ENCODE assay signal across 7 mouse cellular contexts in genomic region chr6:3340928-3341327, GRCm38 (mm10). TPM values are rescaled to one million over a fixed set of nuclear protein-coding genes. Genes with fewer than 3 reads are reported as not detected.
A peak's percentile ranks its signal among the peaks of the same experiment; 100 is the strongest.
DNase-seq lines count a peak whose midpoint lies in the region; ATAC-seq and TF ChIP-seq lines count a peak whose summit lies in the region.
"Not testable (repeated sequence)": the region's sequence is repeated elsewhere in the genome, so short reads cannot be mapped to it uniquely, and the experiment has no call there.

No protein-coding gene starts in this region.

- H3K4me3 ChIP-seq in forebrain, postnatal 0 days (ENCODE audit: low read depth, low read length): peak overlapping the region; percentile 18
- H3K4me3 ChIP-seq in hindbrain, embryonic 13.5 days: peak overlapping the region; percentile 26
- H3K4me3 ChIP-seq in kidney, postnatal 0 days (replicated peaks; ENCODE audit: low read depth, low read length): peak overlapping the region; percentile 16
- peak overlapping the region in 1 of 2 experiments; percentile 39; a peak in 1 of 4 replicates for H3K4me3 ChIP-seq in liver, embryonic 14.5 days (ENCODE audit: insufficient read depth in 1 of 2, low read depth in 2 of 2, low read length in 2 of 2)
- peak overlapping the region; percentile 30; the same call in 1 of the 2 replicates for H3K4me3 ChIP-seq in midbrain, embryonic 10.5 days
- H3K4me3 ChIP-seq in neural tube, embryonic 15.5 days (replicated peaks): peak overlapping the region; percentile 22

- peak; percentile 5 for DNase-seq in embryo, embryonic 9.5 days (ENCODE audit: extremely low spot score)
- DNase-seq in forebrain, postnatal 0 days: peak; percentile 26
- peak; percentile 8 for DNase-seq in kidney, postnatal 0 days (ENCODE audit: low spot score)
- DNase-seq in liver, embryonic 14.5 days (ENCODE audit: low read depth in 3 of 3, low spot score in 3 of 3): not testable (repeated sequence)
- peak; percentile 17 for DNase-seq in midbrain, embryonic 10.5 days (ENCODE audit: low spot score)

- H3K27ac ChIP-seq in forebrain, postnatal 0 days (ENCODE audit: low read depth, low read length); hindbrain, embryonic 13.5 days; kidney, postnatal 0 days; liver, embryonic 14.5 days; midbrain, embryonic 10.5 days (replicated peaks); neural tube, embryonic 15.5 days (replicated peaks): not testable (repeated sequence)

- H3K36me3 ChIP-seq in forebrain, postnatal 0 days (ENCODE audit: insufficient read depth); hindbrain, embryonic 13.5 days; kidney, postnatal 0 days (ENCODE audit: insufficient read depth, low read length); liver, embryonic 14.5 days (replicated peaks; ENCODE audit: control insufficient read depth, insufficient read depth, low read depth); midbrain, embryonic 10.5 days; neural tube, embryonic 15.5 days: not testable (repeated sequence)

- not testable (repeated sequence) for TF ChIP-seq CTCF in forebrain, postnatal 0 days (IDR thresholded peaks at IDR 0.05; ENCODE audit: low read depth); kidney, postnatal 0 days (IDR thresholded peaks at IDR 0.05; ENCODE audit: low read depth); liver, embryonic 14.5 days (IDR thresholded peaks at IDR 0.05; ENCODE audit: low read depth)

- peak overlapping the region; percentile 43 for H3K4me2 ChIP-seq in forebrain, postnatal 0 days (ENCODE audit: low read depth)
- peak overlapping the region; percentile 46 for H3K4me2 ChIP-seq in hindbrain, embryonic 13.5 days
- H3K4me2 ChIP-seq in kidney, postnatal 0 days (ENCODE audit: low read length): peak overlapping the region; percentile 45
- peak overlapping the region; percentile 8; the same call in 1 of the 2 replicates for H3K4me2 ChIP-seq in liver, embryonic 14.5 days (ENCODE audit: low read depth)
- H3K4me2 ChIP-seq in neural tube, embryonic 15.5 days: peak overlapping the region; percentile 36

- not testable (repeated sequence) for H3K4me1 ChIP-seq in forebrain, postnatal 0 days (ENCODE audit: insufficient read depth); hindbrain, embryonic 13.5 days (replicated peaks); kidney, postnatal 0 days (replicated peaks; ENCODE audit: insufficient read depth, low read length); liver, embryonic 14.5 days (replicated peaks; ENCODE audit: control insufficient read depth in 2 of 2, insufficient read depth in 2 of 2, low read length in 1 of 2); midbrain, embryonic 10.5 days; neural tube, embryonic 15.5 days

- WGBS in forebrain, postnatal 0 days: 10% methylated on average over 10 of the region's 10 CpGs
- 25% methylated on average over 10 of the region's 10 CpGs for WGBS in hindbrain, embryonic 13.5 days
- 18% methylated on average over 10 of the region's 10 CpGs for whole genome bisulfite sequencing in kidney, postnatal 0 days
- WGBS in liver, embryonic 14.5 days (ENCODE audit: insufficient replicate concordance): 13% methylated on average over 10 of the region's 10 CpGs
- 28% methylated on average over 10 of the region's 10 CpGs for WGBS in midbrain, embryonic 10.5 days
- 34% methylated on average over 10 of the region's 10 CpGs for WGBS in neural tube, embryonic 15.5 days

- not testable (repeated sequence) for H3K27me3 ChIP-seq in forebrain, postnatal 0 days (ENCODE audit: insufficient read depth, low read length); hindbrain, embryonic 13.5 days; kidney, postnatal 0 days (ENCODE audit: insufficient read depth, low read length); liver, embryonic 14.5 days (ENCODE audit: control insufficient read depth, insufficient read depth, low read length); midbrain, embryonic 10.5 days (ENCODE audit: low read depth, poor library complexity, severe bottlenecking); neural tube, embryonic 15.5 days (replicated peaks)

- H3K9me3 ChIP-seq in forebrain, postnatal 0 days (ENCODE audit: low read length); hindbrain, embryonic 13.5 days; kidney, postnatal 0 days (replicated peaks; ENCODE audit: low read length); liver, embryonic 14.5 days (ENCODE audit: control insufficient read depth, low read length); midbrain, embryonic 10.5 days (replicated peaks); neural tube, embryonic 15.5 days (replicated peaks): not testable (repeated sequence)

- not testable (repeated sequence) for TF ChIP-seq EP300 in liver, embryonic 14.5 days (IDR thresholded peaks at IDR 0.05; ENCODE audit: low read depth)

- peak; percentile 86 for ATAC-seq in forebrain, postnatal 0 days
- ATAC-seq in hindbrain, embryonic 13.5 days (ENCODE audit: low FRiP score): peak; percentile 83
- not testable (repeated sequence) for ATAC-seq in kidney, postnatal 0 days (replicated peaks; ENCODE audit: low FRiP score, low read depth); liver, embryonic 14.5 days (ENCODE audit: insufficient read depth)
- ATAC-seq in neural tube, embryonic 15.5 days (ENCODE audit: low FRiP score): peak; percentile 47; the same call in 1 of the 2 replicates

- H3K9ac ChIP-seq in forebrain, postnatal 0 days: peak overlapping the region; percentile 15; the same call in 1 of the 2 replicates
- H3K9ac ChIP-seq in hindbrain, embryonic 13.5 days; kidney, postnatal 0 days (ENCODE audit: low read depth, low read length); liver, embryonic 14.5 days (replicated peaks); neural tube, embryonic 15.5 days (replicated peaks): not testable (repeated sequence)

RNA-seq across cellular contexts. Expression of gene Samd9l, which starts 58.4 kb away (rescaled TPM):
- 3.6 and 4.0 TPM in 2 replicates for total RNA-seq in forebrain, postnatal 0 days (2014; rRNA removed)
- 1.3 TPM in 2 replicates for polyA plus RNA-seq in forebrain, postnatal 0 days (2015; fragmentation: Nextera tagmentation; extraction: Ambion mirVana)
- 0.83 and 0.88 TPM in 2 replicates for polyA plus RNA-seq in hindbrain, embryonic 13.5 days (2015; fragmentation: Nextera tagmentation; extraction: Ambion mirVana)
- 14.9 and 17.3 TPM in 2 replicates for polyA plus RNA-seq in kidney, postnatal 0 days (2015; fragmentation: Nextera tagmentation; extraction: Ambion mirVana)
- polyA plus RNA-seq in liver, embryonic 14.5 days (2012; rRNA removed): 0.81 and 1.5 TPM in 2 replicates
- polyA plus RNA-seq in liver, embryonic 14.5 days (2014; fragmentation: Nextera tagmentation; extraction: Ambion mirVana): 2.7 and 3.7 TPM in 2 replicates
- polyA plus RNA-seq in midbrain, embryonic 10.5 days (2016; fragmentation: Nextera tagmentation; extraction: Ambion mirVana): 0.31 and 0.36 TPM in 2 replicates
- 1.2 and 1.9 TPM in 2 replicates for polyA plus RNA-seq in neural tube, embryonic 15.5 days (2015; fragmentation: Nextera tagmentation; extraction: Ambion mirVana)
